Mouse (Mus musculus): ENCODE measurements around the gene Phactr2. TPM values are rescaled to one million over a fixed set of nuclear protein-coding genes. Genes with fewer than 3 reads are reported as not detected.
A peak's percentile ranks its signal among the peaks of the same experiment; 100 is the strongest.

Phactr2 gene
- polyA plus RNA-seq, 1 experiment = 33.5 TPM

DNA sequence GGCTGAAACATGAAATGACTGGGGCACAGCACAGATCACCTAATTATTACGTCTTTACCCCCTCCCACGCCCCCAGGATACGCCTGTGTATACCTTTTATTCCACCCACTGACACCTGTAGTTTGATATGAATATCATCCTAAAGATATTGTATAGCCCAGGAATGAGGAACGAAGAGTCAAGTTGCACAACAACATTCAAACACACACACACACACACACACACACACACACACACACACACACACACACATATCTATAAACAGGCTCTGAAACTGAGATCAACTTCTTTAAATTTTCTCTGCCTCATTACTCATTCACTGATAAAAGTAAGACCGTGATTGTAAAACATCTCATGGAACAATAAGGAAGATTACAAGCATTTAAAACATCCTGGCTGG is 197.9 kb downstream of the Phactr2 start:
- Histone ChIP-seq H3K4me1 (ENCODE audit: control insufficient read depth, insufficient read depth, low read length) (peaks cover 19% of the 10 kb centered on the region), H3K4me3 (replicated peaks; ENCODE audit: extremely low read depth, low read depth, low read length) (no peak overlapping the region)
- DNase-seq = no peak
- TF ChIP-seq CTCF (IDR thresholded peaks at IDR 0.05; ENCODE audit: insufficient read depth, low read length) = no peak
- 70% methylated on average over 5 of the region's 5 CpGs for WGBS

DNA sequence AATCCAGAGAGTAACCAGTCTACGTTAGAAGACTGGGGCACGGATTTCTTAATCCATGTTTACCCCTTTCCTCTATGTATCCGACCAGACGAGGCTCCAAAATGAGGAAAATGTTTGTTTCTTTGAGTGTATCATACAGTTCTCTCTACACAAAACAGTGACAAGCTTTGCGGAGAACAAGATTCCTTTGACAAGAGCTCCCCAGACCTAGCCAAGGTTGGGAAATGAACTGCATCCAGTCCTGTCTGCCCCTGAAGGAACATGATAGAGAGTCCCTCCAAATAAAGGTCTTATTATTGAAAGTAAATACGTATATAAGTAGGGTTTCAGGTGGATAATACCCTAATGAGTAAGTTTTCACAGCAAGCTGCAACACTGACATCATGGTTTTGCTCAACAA is 199.1 kb downstream of the Phactr2 start:
- no peak overlapping the region for H3K4me3 ChIP-seq (replicated peaks; ENCODE audit: extremely low read depth, low read depth, low read length)
- no peak for DNase-seq
- H3K4me1 ChIP-seq (ENCODE audit: control insufficient read depth, insufficient read depth, low read length) = peaks cover 24% of the 10 kb centered on the region
- no peak for TF ChIP-seq POLR2A (IDR thresholded peaks at IDR 0.05; ENCODE audit: borderline replicate concordance, extremely low read depth, low read depth, low read length)
- TF ChIP-seq CTCF (IDR thresholded peaks at IDR 0.05; ENCODE audit: insufficient read depth, low read length) = no peak
- WGBS = 82% methylated on average over 6 of the region's 6 CpGs

DNA sequence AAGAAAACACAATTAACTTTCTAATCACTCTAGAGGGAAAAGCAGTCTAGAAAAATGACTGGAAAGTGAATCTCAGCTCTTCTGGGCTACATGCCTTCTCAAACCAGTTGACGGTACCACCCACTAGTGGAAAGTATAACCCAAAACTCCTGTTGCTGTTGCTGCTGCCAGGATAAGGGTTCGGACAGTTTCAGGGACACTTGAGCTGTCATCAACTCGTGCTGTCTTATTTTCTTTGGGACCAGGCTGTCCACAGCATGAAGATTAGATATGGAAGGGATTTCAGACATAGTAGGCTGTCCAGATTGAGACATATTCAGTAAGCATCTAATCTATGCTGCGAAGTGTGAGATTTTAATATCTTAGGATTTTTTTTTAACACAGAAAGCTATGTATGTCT is 199.5 kb downstream of the Phactr2 start:
- DNase-seq = no peak
- WGBS = 82% methylated on average over 4 of the region's 4 CpGs
- TF ChIP-seq POLR2A (IDR thresholded peaks at IDR 0.05; ENCODE audit: borderline replicate concordance, extremely low read depth, low read depth, low read length) (no peak), CTCF (IDR thresholded peaks at IDR 0.05; ENCODE audit: insufficient read depth, low read length) (no peak)
- Histone ChIP-seq H3K4me1 (ENCODE audit: control insufficient read depth, insufficient read depth, low read length) (peaks cover 22% of the 10 kb centered on the region), H3K4me3 (replicated peaks; ENCODE audit: extremely low read depth, low read depth, low read length) (no peak overlapping the region)

DNA sequence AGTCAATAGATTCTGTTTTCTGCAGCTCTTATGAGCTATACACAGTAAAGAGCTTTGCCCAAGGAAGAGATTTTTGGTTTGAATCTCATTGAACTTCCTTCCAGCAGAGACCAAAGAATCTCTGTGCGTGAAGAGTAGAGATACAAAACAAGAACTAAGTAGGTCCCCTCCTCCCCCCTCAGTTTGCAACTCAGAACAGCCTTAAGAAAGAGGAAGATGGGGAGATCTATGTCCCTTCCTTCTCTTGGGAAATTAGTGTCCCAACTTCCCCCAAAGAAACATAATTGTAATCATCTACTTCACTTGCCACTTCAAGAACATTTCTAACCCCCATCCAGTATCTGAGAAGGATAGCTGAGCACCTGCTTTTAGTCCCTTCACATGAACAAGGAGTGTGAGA is 200.5 kb downstream of the Phactr2 start:
- DNase-seq = no peak
- Histone ChIP-seq H3K4me1 (ENCODE audit: control insufficient read depth, insufficient read depth, low read length) (peaks cover 19% of the 10 kb centered on the region), H3K4me3 (replicated peaks; ENCODE audit: extremely low read depth, low read depth, low read length) (no peak overlapping the region)
- WGBS = 82% methylated on average over 1 of the region's 1 CpGs
- TF ChIP-seq CTCF (IDR thresholded peaks at IDR 0.05; ENCODE audit: insufficient read depth, low read length) (no peak), POLR2A (IDR thresholded peaks at IDR 0.05; ENCODE audit: borderline replicate concordance, extremely low read depth, low read depth, low read length) (no peak)

DNA sequence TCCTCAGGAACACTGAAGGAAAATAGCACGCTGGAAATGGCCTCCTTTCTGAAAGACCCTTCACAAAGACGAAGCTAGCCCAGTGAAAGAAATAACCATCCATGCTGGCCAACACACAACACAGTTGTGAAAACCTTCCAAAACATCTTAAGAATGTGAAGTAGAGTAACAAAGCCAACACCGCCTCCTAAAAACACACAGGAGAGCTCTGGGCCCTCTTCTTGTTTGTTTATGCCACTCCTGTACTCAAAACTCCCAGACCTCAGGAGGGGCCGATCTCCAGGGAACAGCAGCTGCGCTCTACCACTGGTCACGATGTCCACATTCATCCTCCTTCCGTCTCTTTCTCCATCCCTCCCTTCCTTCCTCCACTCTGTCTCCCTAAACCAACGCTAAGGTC is 202.5 kb downstream of the Phactr2 start:
- Histone ChIP-seq H3K4me1 (ENCODE audit: control insufficient read depth, insufficient read depth, low read length) (peaks cover 9% of the 10 kb centered on the region), H3K4me3 (replicated peaks; ENCODE audit: extremely low read depth, low read depth, low read length) (no peak overlapping the region)
- no peak for TF ChIP-seq CTCF (IDR thresholded peaks at IDR 0.05; ENCODE audit: insufficient read depth, low read length)
- TF ChIP-seq POLR2A (IDR thresholded peaks at IDR 0.05; ENCODE audit: borderline replicate concordance, extremely low read depth, low read depth, low read length) = no peak
- DNase-seq = no peak
- WGBS = 58% methylated on average over 8 of the region's 8 CpGs

DNA sequence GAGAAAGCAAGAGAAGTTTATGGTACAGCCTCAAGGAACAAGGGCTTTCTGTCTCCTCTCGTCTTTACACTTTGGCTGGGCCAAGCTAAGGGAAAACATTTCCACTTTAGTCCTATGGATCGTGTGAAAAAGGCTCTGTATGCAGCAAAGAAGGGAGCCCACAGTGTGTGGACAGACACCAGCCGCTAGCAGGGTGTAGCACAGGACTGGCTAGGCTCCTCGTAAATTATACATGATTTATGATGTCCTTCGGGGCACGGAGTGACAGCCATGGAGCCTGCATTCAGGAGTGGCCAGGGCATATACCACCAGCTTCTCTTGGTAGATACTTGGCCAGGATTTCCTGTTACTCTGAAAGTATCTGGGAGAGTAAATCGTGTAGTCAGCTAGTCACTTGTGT is 203.1 kb downstream of the Phactr2 start:
- TF ChIP-seq POLR2A (IDR thresholded peaks at IDR 0.05; ENCODE audit: borderline replicate concordance, extremely low read depth, low read depth, low read length) = no peak
- no peak for TF ChIP-seq CTCF (IDR thresholded peaks at IDR 0.05; ENCODE audit: insufficient read depth, low read length)
- no peak for DNase-seq
- 66% methylated on average over 7 of the region's 7 CpGs for WGBS
- Histone ChIP-seq H3K4me1 (ENCODE audit: control insufficient read depth, insufficient read depth, low read length) (peaks cover 9% of the 10 kb centered on the region), H3K4me3 (replicated peaks; ENCODE audit: extremely low read depth, low read depth, low read length) (no peak overlapping the region)

DNA sequence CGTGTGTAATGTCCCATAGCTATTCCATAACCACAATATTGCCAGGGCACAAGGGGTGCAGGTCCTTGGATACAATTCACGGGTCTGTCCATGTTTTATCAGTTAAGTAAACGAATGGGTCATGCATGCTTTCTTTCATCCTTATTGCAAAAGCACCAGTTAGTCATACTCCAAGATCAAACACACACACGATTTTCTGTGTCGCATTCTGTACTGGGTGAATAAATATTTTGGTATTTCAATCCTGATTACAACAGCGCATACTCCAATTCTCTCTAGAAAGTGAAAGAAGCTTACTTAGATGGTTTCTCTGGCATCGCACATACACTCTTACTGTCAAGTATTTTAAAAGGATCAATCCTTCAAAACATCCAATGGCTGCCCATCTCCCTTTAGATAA is 203.9 kb downstream of the Phactr2 start:
- H3K4me1 ChIP-seq (ENCODE audit: control insufficient read depth, insufficient read depth, low read length) = peaks cover 9% of the 10 kb centered on the region
- TF ChIP-seq POLR2A (IDR thresholded peaks at IDR 0.05; ENCODE audit: borderline replicate concordance, extremely low read depth, low read depth, low read length) = no peak
- no peak for TF ChIP-seq CTCF (IDR thresholded peaks at IDR 0.05; ENCODE audit: insufficient read depth, low read length)
- no peak overlapping the region for H3K4me3 ChIP-seq (replicated peaks; ENCODE audit: extremely low read depth, low read depth, low read length)
- 48% methylated on average over 7 of the region's 7 CpGs for WGBS
- no peak for DNase-seq

DNA sequence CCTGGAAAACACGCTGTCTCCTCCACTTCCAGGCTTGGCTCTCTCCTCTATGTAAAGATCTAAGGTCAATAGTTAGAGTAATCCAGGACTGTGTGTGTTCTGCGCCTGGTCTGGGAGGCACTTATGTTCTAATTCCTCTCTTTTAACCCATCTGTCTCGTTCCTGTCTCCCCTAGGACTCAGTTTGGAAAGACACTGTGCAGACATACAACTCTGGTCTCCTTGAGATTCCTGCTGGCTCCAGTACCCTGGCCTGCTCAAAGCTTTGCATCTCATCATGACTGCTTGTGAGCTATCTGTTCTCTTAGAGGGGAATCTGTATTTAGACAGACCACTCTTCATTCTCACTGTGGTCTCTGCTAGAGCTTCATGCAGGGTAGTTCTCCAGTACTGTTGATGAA is 215.0 kb downstream of the Phactr2 start:
- peaks cover 2% of the 10 kb centered on the region; the same call in 1 of the 2 replicates for H3K4me1 ChIP-seq (ENCODE audit: control insufficient read depth, insufficient read depth, low read length)
- no peak for DNase-seq
- 88% methylated on average over 3 of the region's 3 CpGs for WGBS
- no peak overlapping the region for H3K4me3 ChIP-seq (replicated peaks; ENCODE audit: extremely low read depth, low read depth, low read length)
- TF ChIP-seq CTCF (IDR thresholded peaks at IDR 0.05; ENCODE audit: insufficient read depth, low read length) = no peak

DNA sequence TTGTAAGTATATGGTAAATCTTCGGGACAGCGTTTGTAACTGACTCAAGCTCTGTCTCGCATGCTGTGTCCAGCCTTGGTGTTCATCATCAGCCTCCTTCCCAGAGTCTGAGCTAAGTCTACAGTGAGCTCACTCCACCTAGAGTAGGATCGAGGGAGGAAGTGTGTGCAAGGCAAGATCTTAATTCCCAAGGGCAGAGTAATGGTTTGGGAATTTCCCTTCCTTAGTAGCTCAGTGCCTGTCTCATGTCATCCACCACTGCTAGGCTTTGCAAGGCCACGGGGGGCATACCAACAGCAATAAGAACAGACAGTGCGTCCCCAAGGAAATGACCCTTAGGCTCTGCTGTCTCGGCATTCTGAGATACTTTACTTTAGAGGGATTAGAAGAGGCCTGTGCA is 218.0 kb downstream of the Phactr2 start:
- WGBS = 56% methylated on average over 7 of the region's 7 CpGs
- no peak for DNase-seq
- Histone ChIP-seq H3K4me3 (replicated peaks; ENCODE audit: extremely low read depth, low read depth, low read length) (no peak overlapping the region), H3K4me1 (ENCODE audit: control insufficient read depth, insufficient read depth, low read length) (peaks cover 2% of the 10 kb centered on the region; the same call in 1 of the 2 replicates)
- TF ChIP-seq CTCF (IDR thresholded peaks at IDR 0.05; ENCODE audit: insufficient read depth, low read length) (0 out of 2 replicates have a peak, but pooled peaks have one; percentile 2), POLR2A (IDR thresholded peaks at IDR 0.05; ENCODE audit: borderline replicate concordance, extremely low read depth, low read depth, low read length) (no peak)

DNA sequence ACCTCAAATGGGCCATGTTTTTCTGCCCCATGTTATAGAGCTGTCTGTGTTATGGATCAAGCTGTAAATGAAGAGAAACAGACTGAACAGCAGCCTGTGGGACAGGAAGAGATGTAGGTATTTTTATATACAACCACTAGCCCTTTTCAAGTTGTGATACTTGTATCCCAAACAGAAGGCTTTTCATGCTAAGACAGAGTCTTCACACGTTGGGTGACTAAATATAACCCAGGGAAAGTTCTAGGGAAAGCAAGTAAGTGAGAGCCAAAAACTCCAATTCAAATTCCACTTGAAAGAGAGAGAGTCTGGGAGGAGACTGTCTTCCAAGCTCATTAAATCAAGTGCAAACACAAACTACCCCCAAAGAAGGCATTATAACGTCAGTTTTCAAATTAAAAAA is 223.9 kb downstream of the Phactr2 start:
- TF ChIP-seq CTCF (IDR thresholded peaks at IDR 0.05; ENCODE audit: insufficient read depth, low read length) = no peak
- no peak for TF ChIP-seq POLR2A (IDR thresholded peaks at IDR 0.05; ENCODE audit: borderline replicate concordance, extremely low read depth, low read depth, low read length)
- WGBS = 34% methylated on average over 2 of the region's 2 CpGs
- DNase-seq = no peak
- Histone ChIP-seq H3K4me1 (ENCODE audit: control insufficient read depth, insufficient read depth, low read length) (peaks cover 2% of the 10 kb centered on the region; the same call in 1 of the 2 replicates), H3K4me3 (replicated peaks; ENCODE audit: extremely low read depth, low read depth, low read length) (no peak overlapping the region)

DNA sequence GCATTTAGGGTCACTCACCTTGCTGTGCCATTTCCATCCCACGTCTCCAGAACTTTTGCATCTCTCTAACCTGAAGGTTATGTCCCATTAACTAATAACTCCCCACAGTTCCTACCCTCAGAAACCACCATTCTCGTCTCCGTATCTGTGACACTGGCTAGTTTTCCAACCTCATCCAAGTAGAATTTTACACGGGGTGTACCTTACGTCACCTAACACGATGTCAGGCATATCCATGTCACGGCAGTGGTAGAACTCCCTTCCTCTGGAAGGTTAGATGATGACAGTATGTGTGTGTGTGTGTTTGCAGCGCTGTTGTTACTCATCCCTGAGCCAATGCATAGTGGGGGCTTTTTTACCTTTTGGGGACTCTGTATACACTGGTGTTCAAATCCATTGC is 225.1 kb downstream of the Phactr2 start:
- TF ChIP-seq POLR2A (IDR thresholded peaks at IDR 0.05; ENCODE audit: borderline replicate concordance, extremely low read depth, low read depth, low read length) = no peak
- TF ChIP-seq CTCF (IDR thresholded peaks at IDR 0.05; ENCODE audit: insufficient read depth, low read length) = no peak
- no peak for DNase-seq
- no peaks in the 10 kb centered on the region for H3K4me1 ChIP-seq (ENCODE audit: control insufficient read depth, insufficient read depth, low read length)
- WGBS = 96% methylated on average over 8 of the region's 8 CpGs
- H3K4me3 ChIP-seq (replicated peaks; ENCODE audit: extremely low read depth, low read depth, low read length) = no peak overlapping the region
